Mouse (Mus musculus) myocyte (in vitro differentiated cells): ENCODE measurements at regions not wholly inside any gene's neighbourhood (a gene's known extent, or its start where the extent isn't known, plus 50 kb on each side); places are given as distances from the start of the nearest gene placed in this dataset.

Experiments
- H3K27me3 ChIP-seq: one replicate; pipeline ENCODE4 v1.6.1; 2011; ENCODE audit not compliant: control insufficient read depth, insufficient read depth, insufficient read length
- H3K36me3 ChIP-seq: one replicate; pipeline ENCODE4 v1.6.1; 2011; ENCODE audit not compliant: control insufficient read depth, insufficient read depth
- H3K4me2 ChIP-seq: one replicate; pipeline ENCODE4 v1.6.1; 2011; ENCODE audit warnings: low read depth, control low read depth
- H3K4me3 ChIP-seq: one replicate; pipeline ENCODE4 v1.5.1; 2011; ENCODE audit warnings: mild to moderate bottlenecking, control low read depth, moderate library complexity
- H3K79me2 ChIP-seq: one replicate; pipeline ENCODE4 v1.6.1; 2011; ENCODE audit not compliant: control insufficient read depth, insufficient read depth
- H3ac ChIP-seq: one replicate; pipeline ENCODE4 v1.6.1; 2011; ENCODE audit not compliant: control insufficient read depth, insufficient read length
- CEBPB ChIP-seq: IDR thresholded peaks from 2 replicates; pipeline ENCODE4 v1.6.1; 2011; ENCODE audit warnings: mild to moderate bottlenecking, moderate library complexity; ENCODE audit not compliant: poor library complexity, insufficient read depth, severe bottlenecking
- E2F4 ChIP-seq: IDR thresholded peaks from one replicate; pipeline ENCODE4 v1.6.1; 2011; ENCODE audit warnings: mild to moderate bottlenecking, control low read depth, moderate library complexity; ENCODE audit not compliant: insufficient read depth
- MAX ChIP-seq: IDR thresholded peaks from one replicate; pipeline ENCODE4 v1.6.1; 2011; ENCODE audit warnings: low read depth, mild to moderate bottlenecking, control low read depth
- MYOD1 ChIP-seq, 3 experiments: IDR thresholded peaks; one replicate each; pipeline ENCODE4 v1.6.1; 2011; ENCODE audit warnings: control low read depth in 2 of 3, low read depth in 2 of 3, mild to moderate bottlenecking in 2 of 3, moderate library complexity in 1 of 3; ENCODE audit not compliant: insufficient read length in 2 of 3, control insufficient read depth in 1 of 3
- MYOG ChIP-seq, 3 experiments: IDR thresholded peaks; one replicate each; pipeline ENCODE4 v1.6.1; 2011; ENCODE audit warnings: control low read depth in 2 of 3, low read depth in 2 of 3, mild to moderate bottlenecking in 2 of 3; ENCODE audit not compliant: insufficient read length in 2 of 3, control insufficient read depth in 1 of 3, insufficient read depth in 1 of 3
- POLR2A ChIP-seq: IDR thresholded peaks from one replicate; pipeline ENCODE4 v1.6.1; 2011; ENCODE audit warnings: low read depth, mild to moderate bottlenecking, control low read depth, moderate library complexity; ENCODE audit not compliant: insufficient read length
- POLR2AphosphoS2 ChIP-seq: IDR thresholded peaks from one replicate; pipeline ENCODE4 v1.6.1; 2011; ENCODE audit warnings: low read depth, control low read depth; ENCODE audit not compliant: insufficient read length
- REST ChIP-seq: IDR thresholded peaks from one replicate; pipeline ENCODE4 v1.6.1; 2011; ENCODE audit warnings: mild to moderate bottlenecking, control low read depth, moderate library complexity; ENCODE audit not compliant: insufficient read depth, insufficient read length
- SRF ChIP-seq: IDR thresholded peaks from one replicate; pipeline ENCODE4 v1.6.1; 2011; ENCODE audit warnings: low read depth; ENCODE audit not compliant: control insufficient read depth, insufficient read length
- TCF12 ChIP-seq: IDR thresholded peaks from one replicate; pipeline ENCODE4 v1.6.1; 2011; ENCODE audit warnings: mild to moderate bottlenecking, control low read depth; ENCODE audit not compliant: poor library complexity, insufficient read depth, severe bottlenecking
- TCF3 ChIP-seq: IDR thresholded peaks from one replicate; pipeline ENCODE4 v1.6.1; 2011; ENCODE audit warnings: low read depth, control low read depth; ENCODE audit not compliant: insufficient read length
- USF1 ChIP-seq: IDR thresholded peaks from one replicate; pipeline ENCODE4 v1.6.1; 2011; ENCODE audit warnings: low read depth, mild to moderate bottlenecking, control low read depth, moderate library complexity

DNA sequence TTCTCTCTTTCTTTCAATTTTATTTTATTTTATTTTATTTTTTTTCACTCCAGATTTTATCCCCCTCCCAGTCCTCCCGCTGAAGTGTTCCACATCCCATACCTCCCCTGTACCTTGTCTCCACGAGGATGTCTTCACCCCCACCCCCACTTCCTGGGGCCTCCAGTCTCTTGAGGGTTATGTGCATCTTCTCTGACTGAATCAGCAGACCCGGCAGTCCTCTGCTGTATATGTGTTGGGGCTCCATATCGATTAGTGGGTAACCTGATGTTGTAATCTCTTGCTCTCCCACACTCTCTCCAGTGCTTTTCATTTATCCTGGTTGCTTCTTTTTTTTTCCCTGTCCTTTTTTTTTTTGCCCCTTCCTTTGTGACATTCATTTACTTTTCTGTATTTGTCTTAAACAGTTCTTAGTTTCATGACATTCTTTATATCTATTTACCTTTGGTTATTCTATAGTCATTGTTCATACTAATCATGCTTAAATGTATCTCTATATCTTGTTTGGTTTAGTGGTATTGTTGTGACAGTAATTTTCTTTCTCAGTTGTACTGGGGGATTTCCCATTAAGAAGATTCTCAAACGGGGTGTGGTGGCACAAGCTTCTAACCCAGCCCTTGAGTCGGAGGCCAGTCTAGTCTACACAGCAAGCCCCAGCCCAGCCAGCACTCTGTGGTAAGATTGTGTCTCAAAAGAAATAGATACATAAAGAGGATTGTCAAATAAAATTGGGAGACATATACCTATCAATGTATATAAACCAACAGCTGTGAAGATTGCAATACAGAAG lies 73.9 kb upstream of the Cnot2 start:
- H3K79me2 ChIP-seq, result no peaks in the 10 kb centered on the region
- H3K36me3 ChIP-seq, result no peaks in the 10 kb centered on the region
- H3ac ChIP-seq, result no peak overlapping the region
- TF ChIP-seq MAX, result no peak
- TF ChIP-seq SRF, result no peak
- TF ChIP-seq TCF12, result no peak
- no peak for TF ChIP-seq REST
- TF ChIP-seq POLR2AphosphoS2, result no peak
- TF ChIP-seq TCF3, result no peak
- no peaks in the 10 kb centered on the region for H3K27me3 ChIP-seq
- H3K4me2 ChIP-seq, result no peak overlapping the region
- no peak overlapping the region for H3K4me3 ChIP-seq

DNA sequence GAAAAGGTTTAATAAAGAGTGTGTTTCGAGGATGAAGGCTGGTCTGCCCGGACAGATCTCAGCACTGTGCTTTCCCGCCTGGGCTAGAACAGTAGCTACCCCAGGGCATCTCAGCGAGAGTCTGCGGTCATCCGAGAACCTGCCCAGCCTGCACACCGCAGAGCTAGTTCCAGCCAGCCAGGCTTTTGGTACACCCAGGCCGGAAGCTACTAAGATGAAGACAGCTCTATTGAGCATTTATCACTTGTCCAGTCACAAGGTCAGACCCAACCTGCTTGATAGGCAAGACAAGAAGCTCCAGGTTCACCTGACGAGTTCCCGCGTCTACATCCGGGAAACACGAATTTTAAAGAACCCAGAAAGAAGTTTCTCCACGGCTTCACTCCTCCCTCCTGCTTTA lies 72.8 kb upstream of the Cnot2 start:
- no peaks in the 10 kb centered on the region for H3K79me2 ChIP-seq
- H3K4me3 ChIP-seq, result no peak overlapping the region
- TF ChIP-seq TCF12 (no peak), MYOD1 (IDR thresholded peaks at IDR 0.05; ENCODE audit: control insufficient read depth in 1 of 3, insufficient read length in 2 of 3, low read depth in 2 of 3) (no peak), POLR2AphosphoS2 (no peak), REST (no peak), USF1 (no peak), CEBPB (no peak), POLR2A (no peak), E2F4 (no peak), MYOG (IDR thresholded peaks at IDR 0.05; ENCODE audit: control insufficient read depth in 1 of 3, insufficient read depth in 1 of 3, insufficient read length in 2 of 3, low read depth in 2 of 3) (no peak), SRF (no peak), TCF3 (no peak), MAX (no peak)
- H3K27me3 ChIP-seq, result no peaks in the 10 kb centered on the region
- no peak overlapping the region for H3K4me2 ChIP-seq
- no peak overlapping the region for H3ac ChIP-seq
- no peaks in the 10 kb centered on the region for H3K36me3 ChIP-seq

DNA sequence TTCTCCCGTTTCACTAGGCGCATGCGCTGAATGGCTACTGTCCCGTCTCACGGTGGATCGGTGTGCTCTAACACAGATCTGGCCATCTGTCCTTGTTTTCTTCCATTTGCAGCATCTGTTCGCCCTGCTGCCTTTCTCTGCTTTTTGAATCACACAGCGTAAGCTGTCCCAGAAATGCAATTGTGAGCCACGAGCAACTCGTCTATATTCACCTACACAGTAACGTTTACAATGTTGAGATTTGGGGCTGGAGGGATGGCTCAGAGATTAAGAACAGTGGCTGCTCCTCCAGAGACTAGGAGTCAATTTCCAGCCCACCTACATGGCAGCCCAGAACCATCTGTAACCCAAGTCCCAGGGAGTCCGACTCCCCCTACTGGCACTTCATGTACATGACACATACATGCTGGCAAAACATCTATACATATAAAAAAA lies 72.2 kb upstream of the Cnot2 start:
- no peak overlapping the region for H3K4me3 ChIP-seq
- H3ac ChIP-seq, result no peak overlapping the region
- TF ChIP-seq SRF (no peak), TCF12 (no peak), USF1 (no peak), MYOG (IDR thresholded peaks at IDR 0.05; ENCODE audit: control insufficient read depth in 1 of 3, insufficient read depth in 1 of 3, insufficient read length in 2 of 3, low read depth in 2 of 3) (no peak), TCF3 (no peak), REST (no peak), E2F4 (no peak), POLR2A (no peak), CEBPB (no peak), MAX (no peak), POLR2AphosphoS2 (no peak), MYOD1 (IDR thresholded peaks at IDR 0.05; ENCODE audit: control insufficient read depth in 1 of 3, insufficient read length in 2 of 3, low read depth in 2 of 3) (no peak)
- no peaks in the 10 kb centered on the region for H3K27me3 ChIP-seq
- H3K4me2 ChIP-seq, result no peak overlapping the region
- no peaks in the 10 kb centered on the region for H3K79me2 ChIP-seq
- H3K36me3 ChIP-seq, result no peaks in the 10 kb centered on the region

DNA sequence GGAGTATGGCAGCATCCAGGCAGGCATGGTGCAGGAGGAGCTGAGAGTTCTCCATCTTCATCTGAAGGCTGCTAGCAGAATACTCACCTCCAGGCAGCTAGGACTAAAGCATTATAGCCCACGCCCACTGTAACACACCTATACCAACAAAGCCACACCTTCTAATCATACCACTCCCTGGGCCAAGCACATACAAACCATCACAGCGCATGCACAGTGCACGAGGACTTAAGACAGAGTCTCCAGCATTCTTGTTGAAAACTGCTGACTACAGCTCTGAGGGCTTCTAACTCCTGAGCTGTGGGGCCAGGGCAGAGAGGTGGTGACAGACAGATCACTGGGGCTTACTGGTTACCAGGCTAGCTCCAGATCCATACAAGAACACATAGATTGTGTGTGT lies 68.0 kb upstream of the Cnot2 start:
- Histone ChIP-seq H3K4me2 (no peak overlapping the region), H3K36me3 (no peaks in the 10 kb centered on the region), H3K4me3 (no peak overlapping the region), H3K27me3 (no peaks in the 10 kb centered on the region), H3K79me2 (no peaks in the 10 kb centered on the region), H3ac (no peak overlapping the region)
- TF ChIP-seq POLR2A (no peak), MAX (no peak), SRF (no peak), TCF3 (no peak), USF1 (no peak), TCF12 (no peak), REST (no peak), MYOG (IDR thresholded peaks at IDR 0.05; ENCODE audit: control insufficient read depth in 1 of 3, insufficient read depth in 1 of 3, insufficient read length in 2 of 3, low read depth in 2 of 3) (no peak), MYOD1 (IDR thresholded peaks at IDR 0.05; ENCODE audit: control insufficient read depth in 1 of 3, insufficient read length in 2 of 3, low read depth in 2 of 3) (no peak), E2F4 (no peak), POLR2AphosphoS2 (no peak), CEBPB (no peak)

DNA sequence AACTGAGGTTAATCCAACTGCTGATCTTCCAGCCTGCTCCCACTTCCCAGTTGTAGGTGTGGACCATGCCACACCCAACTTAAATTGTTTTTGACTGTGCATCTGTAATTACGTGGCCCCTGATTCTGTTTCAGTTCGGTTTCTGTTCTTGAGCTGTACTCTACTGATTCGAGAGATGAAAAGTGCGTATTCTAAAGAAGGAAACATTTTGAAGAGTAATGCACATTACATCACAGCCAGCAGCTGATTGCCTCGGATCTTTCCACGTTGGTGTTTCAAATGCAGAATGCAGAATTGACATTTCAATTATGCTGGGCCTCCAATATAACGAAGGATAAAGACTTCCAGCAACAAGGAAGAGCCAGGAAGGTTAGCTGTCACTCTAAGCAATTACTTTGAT lies 64.7 kb upstream of the Cnot2 start:
- no peaks in the 10 kb centered on the region for H3K27me3 ChIP-seq
- no peaks in the 10 kb centered on the region for H3K36me3 ChIP-seq
- H3ac ChIP-seq, result no peak overlapping the region
- H3K4me2 ChIP-seq, result no peak overlapping the region
- H3K79me2 ChIP-seq, result no peaks in the 10 kb centered on the region
- no peak overlapping the region for H3K4me3 ChIP-seq
- TF ChIP-seq POLR2AphosphoS2 (no peak), MAX (no peak), E2F4 (no peak), REST (no peak), SRF (no peak), POLR2A (no peak), MYOD1 (IDR thresholded peaks at IDR 0.05; ENCODE audit: control insufficient read depth in 1 of 3, insufficient read length in 2 of 3, low read depth in 2 of 3) (no peak), CEBPB (no peak), MYOG (IDR thresholded peaks at IDR 0.05; ENCODE audit: control insufficient read depth in 1 of 3, insufficient read depth in 1 of 3, insufficient read length in 2 of 3, low read depth in 2 of 3) (no peak), USF1 (no peak), TCF12 (no peak), TCF3 (no peak)
